Mouse (Mus musculus) CH12.LX (cell line): ENCODE measurements around the gene Intu. TPM values are rescaled to one million over a fixed set of nuclear protein-coding genes. Genes with fewer than 3 reads are reported as not detected.

Source experiments
- DNase-seq: peaks from one replicate; pipeline ENCODE4 v3.0.0-alpha.2; 2013; ENCODE audit errors: extremely low read depth
- H3K27ac ChIP-seq: 2 replicates; pipeline ENCODE4 v1.5.1; 2012; ENCODE audit warnings: low read depth, mild to moderate bottlenecking, control low read depth, moderate library complexity; ENCODE audit not compliant: insufficient read depth
- H3K27me3 ChIP-seq: replicated peaks from 2 replicates; pipeline ENCODE3; 2012; ENCODE audit warnings: inconsistent platforms
- H3K36me3 ChIP-seq, 2 experiments: replicated peaks in 1 of 2; 2 replicates each; pipeline versions ENCODE3 to v1.6.1; 2012; ENCODE audit warnings: inconsistent platforms in 1 of 2, low read length in 1 of 2, mild to moderate bottlenecking in 1 of 2, mixed read lengths in 1 of 2, moderate library complexity in 1 of 2; ENCODE audit not compliant: control insufficient read depth in 1 of 2, insufficient read depth in 1 of 2
- H3K4me1 ChIP-seq, 2 experiments: 2 replicates each; pipeline ENCODE4 v1.6.1; 2012; ENCODE audit warnings: inconsistent platforms in 1 of 2, moderate library complexity in 1 of 2; ENCODE audit not compliant: insufficient read depth in 2 of 2, control insufficient read depth in 1 of 2
- H3K4me2 ChIP-seq: 2 replicates; pipeline ENCODE4 v1.6.1; 2012; ENCODE audit warnings: low read depth, mild to moderate bottlenecking, control low read depth; ENCODE audit not compliant: poor library complexity, insufficient read depth, severe bottlenecking
- H3K4me3 ChIP-seq, 3 experiments: fragments of 150-350 bp in 1 of 3; sonication (generic) in 1 of 3; replicated peaks in 1 of 3; 2 replicates each; pipeline versions ENCODE3 to v1.5.1; 2011 to 2012; ENCODE audit warnings: low read depth in 2 of 3, low read length in 2 of 3, mild to moderate bottlenecking in 2 of 3, moderate library complexity in 2 of 3, control low read depth in 1 of 3, improper control_type of control experiment in 1 of 3, inconsistent platforms in 1 of 3, mixed read lengths in 1 of 3; ENCODE audit not compliant: poor library complexity in 1 of 3
- H3K79me2 ChIP-seq: replicated peaks from 2 replicates; pipeline ENCODE4 v1.6.1; 2012; ENCODE audit warnings: mild to moderate bottlenecking, moderate library complexity; ENCODE audit not compliant: control insufficient read depth, poor library complexity, insufficient read depth, severe bottlenecking; ENCODE audit errors: extremely low read depth
- H3K9ac ChIP-seq: 2 replicates; pipeline ENCODE4 v1.6.1; 2012; ENCODE audit warnings: low read depth, mild to moderate bottlenecking, control low read depth, moderate library complexity; ENCODE audit not compliant: insufficient read depth
- H3K9me3 ChIP-seq: replicated peaks from 2 replicates; pipeline ENCODE3; 2012; ENCODE audit warnings: low read length, inconsistent platforms, mixed read lengths
- BHLHE40 ChIP-seq: IDR thresholded peaks from 2 replicates; pipeline ENCODE4 v1.6.1; 2011; ENCODE audit warnings: mild to moderate bottlenecking, low read depth, low read length, improper control_type of control experiment
- CTCF ChIP-seq, 2 experiments: IDR thresholded peaks in 1 of 2; conservative IDR thresholded peaks in 1 of 2; 2 replicates each; pipeline ENCODE4 v1.5.1; 2011 to 2012; ENCODE audit warnings: low read depth in 2 of 2, low read length in 2 of 2, improper control_type of control experiment in 1 of 2, inconsistent platforms in 1 of 2, mild to moderate bottlenecking in 1 of 2, moderate library complexity in 1 of 2
- ELF1 ChIP-seq: IDR thresholded peaks from 2 replicates; pipeline ENCODE4 v1.6.1; 2014; ENCODE audit warnings: low read depth, mild to moderate bottlenecking, inconsistent platforms, low read length, improper control_type of control experiment
- EP300 ChIP-seq: IDR thresholded peaks from 2 replicates; pipeline ENCODE4 v1.6.1; 2011; ENCODE audit warnings: low read length, improper control_type of control experiment
- IRF4 ChIP-seq: IDR thresholded peaks from 2 replicates; pipeline ENCODE4 v1.6.1; 2014; ENCODE audit warnings: low read depth, mild to moderate bottlenecking, inconsistent platforms, low read length, improper control_type of control experiment
- JUN ChIP-seq: IDR thresholded peaks from 2 replicates; pipeline ENCODE4 v1.6.1; 2011; ENCODE audit warnings: low read depth, mild to moderate bottlenecking, low read length, improper control_type of control experiment, moderate library complexity; ENCODE audit not compliant: insufficient read depth
- MAX ChIP-seq: IDR thresholded peaks from 2 replicates; pipeline ENCODE4 v1.6.1; 2011; ENCODE audit warnings: low read length, improper control_type of control experiment
- MEF2A ChIP-seq: IDR thresholded peaks from 2 replicates; pipeline ENCODE4 v1.6.1; 2014; ENCODE audit warnings: low read depth, mild to moderate bottlenecking, inconsistent platforms, low read length, improper control_type of control experiment, borderline replicate concordance
- MXI1 ChIP-seq: IDR thresholded peaks from 2 replicates; pipeline ENCODE4 v1.6.1; 2011; ENCODE audit warnings: mild to moderate bottlenecking, low read depth, low read length, improper control_type of control experiment
- NELFE ChIP-seq: IDR thresholded peaks from 2 replicates; pipeline ENCODE4 v1.6.1; 2011; ENCODE audit warnings: low read depth, low read length, improper control_type of control experiment
- POLR2A ChIP-seq: IDR thresholded peaks from 2 replicates; pipeline ENCODE4 v1.6.1; 2011; ENCODE audit warnings: low read depth, mild to moderate bottlenecking, improper control_type of control experiment, low read length
- RCOR1 ChIP-seq: conservative IDR thresholded peaks from 2 replicates; pipeline ENCODE4 v1.6.1; 2012; ENCODE audit warnings: low read depth, mild to moderate bottlenecking, inconsistent platforms, low read length, improper control_type of control experiment
- SIN3A ChIP-seq: IDR thresholded peaks from 2 replicates; pipeline ENCODE4 v1.6.1; 2012; ENCODE audit warnings: low read length, improper control_type of control experiment, inconsistent platforms
- UBTF ChIP-seq: IDR thresholded peaks from 2 replicates; pipeline ENCODE4 v1.6.1; 2012; ENCODE audit warnings: low read depth, mild to moderate bottlenecking, inconsistent platforms, low read length, improper control_type of control experiment, moderate library complexity
- USF2 ChIP-seq: conservative IDR thresholded peaks from 2 replicates; pipeline ENCODE4 v1.6.1; 2011; ENCODE audit warnings: low read depth, low read length, improper control_type of control experiment
- ZKSCAN1 ChIP-seq: IDR thresholded peaks from 2 replicates; pipeline ENCODE4 v1.6.1; 2012; ENCODE audit warnings: low read depth, inconsistent platforms, low read length, improper control_type of control experiment, borderline replicate concordance
- dilution Hi-C: fragments of 300-500 bp; cut with MboI; formaldehyde crosslinking; loops from 2 replicates; pipeline ENCODE4 v1.14.3; 2020; ENCODE audit warnings: low sequenced_read_pairs; ENCODE audit not compliant: extremely low pct_unique_long_range_greater_than_20kb, extremely low pct_ligation_motif_present
- in situ Hi-C: fragments of 300-500 bp; cut with MboI; formaldehyde crosslinking; loops from 3 replicates; pipeline ENCODE4 v1.14.3; 2019; ENCODE audit warnings: low sequenced_read_pairs, low pct_ligation_motif_present, low pct_unique_long_range_greater_than_20kb, mixed read lengths
- polyA plus RNA-seq: library from polyadenylated mRNA; unstranded; fragments of >175 nt; gene quantifications from 2 replicates; pipeline ENCODE4 v1.2.1, GENCODE M21; 2012; ENCODE audit warnings: low read depth; ENCODE audit not compliant: insufficient read length
- total RNA-seq, 2 experiments: library from RNA; depleted of rRNA; stranded (reverse); fragments of 300-350 nt in 1 of 2; fragments of >200 nt in 1 of 2; gene quantifications; 2 replicates each; pipeline ENCODE4 v1.2.3; 2012 to 2014

Gene Intu
- total and polyA plus RNA-seq, 3 experiments: not detected

DNA sequence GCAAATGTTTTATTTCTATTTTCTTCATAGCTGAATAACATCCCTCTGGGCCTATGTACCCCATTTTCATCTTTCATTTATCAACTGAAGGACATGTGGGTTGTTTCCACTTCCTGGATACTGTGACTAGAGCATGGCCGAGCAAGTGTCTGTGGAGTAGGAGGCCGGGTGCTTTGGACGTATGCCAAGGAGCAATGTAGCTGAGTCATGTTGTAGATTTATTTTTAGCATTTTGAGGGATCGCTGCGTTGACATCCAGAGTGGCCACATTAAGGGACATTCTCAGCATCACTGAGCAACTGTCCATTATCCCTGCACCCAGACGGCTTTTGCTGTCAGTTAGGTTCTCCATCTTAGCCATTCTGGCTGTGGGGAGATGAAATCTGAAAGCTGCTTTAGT, 20.5 kb upstream of the Intu start:
- Histone ChIP-seq H3K4me3 (no peak overlapping the region), H3K27me3 (no peaks in the 10 kb centered on the region), H3K4me1 (peaks cover 0 to 5% of the 10 kb centered on the region in 2 experiments; a peak in 1 of 4 replicates), H3K9ac (no peak overlapping the region), H3K79me2 (no peaks in the 10 kb centered on the region), H3K9me3 (no peaks in the 10 kb centered on the region), H3K27ac (no peak overlapping the region), H3K36me3 (no peaks in the 10 kb centered on the region), H3K4me2 (no peak overlapping the region)
- dilution Hi-C loops: no loop called here
- in situ Hi-C loops: no loop called here
- no peak for TF ChIP-seq NELFE
- TF ChIP-seq ELF1: no peak
- TF ChIP-seq UBTF: no peak
- no peak for TF ChIP-seq ZKSCAN1
- TF ChIP-seq MXI1: no peak
- TF ChIP-seq MAX: no peak
- no peak for TF ChIP-seq RCOR1
- TF ChIP-seq JUN: no peak
- TF ChIP-seq POLR2A: no peak
- no peak for TF ChIP-seq IRF4
- no peak for TF ChIP-seq EP300
- no peak for TF ChIP-seq BHLHE40
- no peak for TF ChIP-seq SIN3A
- no peak for DNase-seq

DNA sequence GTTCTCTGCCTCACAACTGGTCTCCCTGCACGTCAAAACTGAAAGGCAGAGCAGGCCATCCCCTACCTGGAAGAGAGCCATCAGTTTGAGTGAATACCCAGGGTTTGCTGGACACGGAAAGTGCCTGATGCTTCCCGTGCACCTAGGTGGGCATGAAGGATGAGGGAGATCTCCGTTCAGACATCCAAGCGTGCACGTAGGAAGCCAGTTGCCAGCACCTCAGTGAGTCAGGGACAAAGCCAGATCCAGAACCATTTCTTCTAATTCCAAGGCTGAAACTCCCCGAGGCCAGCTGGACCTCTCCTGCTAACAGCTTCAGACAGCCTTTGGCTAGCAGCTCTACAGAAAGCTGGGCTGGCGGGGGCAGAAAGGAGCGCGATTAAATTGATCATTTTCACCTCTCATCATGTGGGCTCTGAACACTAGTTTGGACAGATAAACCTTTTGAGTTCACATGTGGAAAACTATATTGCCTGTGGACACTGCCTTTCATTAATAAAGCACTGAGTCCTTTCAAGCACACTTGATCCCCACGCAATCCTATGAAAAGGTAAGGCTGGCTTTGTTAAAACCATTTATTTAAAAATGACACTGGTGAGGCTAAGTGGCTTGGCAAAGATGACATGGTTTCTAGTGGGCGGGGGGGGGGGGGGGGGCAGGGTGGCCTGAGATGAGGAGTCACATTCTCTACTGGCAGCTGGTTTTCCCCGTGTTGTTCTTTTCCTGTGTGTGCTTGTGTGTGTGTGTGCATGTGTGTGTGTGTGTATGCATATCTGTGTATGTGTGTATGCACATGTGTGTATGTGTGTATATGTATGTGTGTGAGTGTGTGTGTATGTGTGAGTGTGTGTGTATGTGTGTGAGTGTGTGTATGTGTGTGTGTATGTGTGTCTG, 17.9 kb upstream of the Intu start:
- Histone ChIP-seq H3K9me3 (no peaks in the 10 kb centered on the region), H3K27me3 (no peaks in the 10 kb centered on the region), H3K9ac (no peak overlapping the region), H3K4me3 (no peak overlapping the region), H3K27ac (no peak overlapping the region; the same call in 1 of the 2 replicates), H3K4me1 (peaks cover 0 to 5% of the 10 kb centered on the region in 2 experiments; a peak in 1 of 4 replicates), H3K4me2 (no peak overlapping the region), H3K36me3 (no peaks in the 10 kb centered on the region), H3K79me2 (no peaks in the 10 kb centered on the region)
- no peak for DNase-seq
- in situ Hi-C loops (no loop called here), dilution Hi-C loops (no loop called here)
- TF ChIP-seq CTCF (conservative IDR thresholded peaks at IDR 0.05 in 1 of 2, IDR thresholded peaks at IDR 0.05 in 1 of 2; ENCODE audit: low read depth in 2 of 2, low read length in 2 of 2): no peak
- no peak for TF ChIP-seq ELF1
- TF ChIP-seq UBTF: no peak
- TF ChIP-seq USF2: no peak
- TF ChIP-seq RCOR1: no peak
- TF ChIP-seq MEF2A: no peak
